Mouse (Mus musculus): Measurements from ENCODE around the gene Cpeb2.

Gene Cpeb2

DNA sequence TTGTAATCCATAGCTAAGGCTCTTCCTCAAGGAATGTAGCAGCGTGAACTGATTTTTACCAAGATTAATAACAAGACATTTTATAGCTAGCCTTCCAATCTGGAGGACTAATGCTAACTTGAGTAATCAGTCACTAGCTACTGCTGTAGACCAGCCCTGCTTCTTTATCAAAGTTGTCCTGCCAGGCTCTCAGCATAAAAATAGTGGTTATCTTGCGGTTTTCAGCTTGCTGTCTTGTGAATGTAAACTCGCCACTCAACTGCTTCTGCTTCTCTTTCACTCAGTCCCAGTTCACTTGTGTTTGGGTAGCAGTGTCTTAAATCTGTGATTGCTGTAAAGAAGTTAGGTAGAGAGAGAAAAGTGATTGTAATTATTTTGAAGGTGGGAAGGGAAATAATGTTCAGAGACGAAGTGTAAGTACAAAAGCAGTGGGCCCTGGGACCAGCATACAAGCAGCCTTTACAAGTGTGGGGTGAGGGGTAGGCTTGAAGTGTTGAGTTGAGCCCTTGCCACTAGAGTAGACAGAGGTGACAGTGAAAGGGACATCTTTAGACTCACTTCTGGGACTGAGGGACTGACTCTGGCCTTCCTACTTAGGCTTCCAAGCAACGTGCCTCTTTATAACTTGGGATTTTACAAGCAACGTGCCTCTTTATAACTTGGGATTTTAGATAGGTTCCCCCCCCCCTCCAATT is 6.3 kb downstream of the Cpeb2 start:
- DNase-seq (ENCODE audit: low spot score in 2 of 2) = no peak

DNA sequence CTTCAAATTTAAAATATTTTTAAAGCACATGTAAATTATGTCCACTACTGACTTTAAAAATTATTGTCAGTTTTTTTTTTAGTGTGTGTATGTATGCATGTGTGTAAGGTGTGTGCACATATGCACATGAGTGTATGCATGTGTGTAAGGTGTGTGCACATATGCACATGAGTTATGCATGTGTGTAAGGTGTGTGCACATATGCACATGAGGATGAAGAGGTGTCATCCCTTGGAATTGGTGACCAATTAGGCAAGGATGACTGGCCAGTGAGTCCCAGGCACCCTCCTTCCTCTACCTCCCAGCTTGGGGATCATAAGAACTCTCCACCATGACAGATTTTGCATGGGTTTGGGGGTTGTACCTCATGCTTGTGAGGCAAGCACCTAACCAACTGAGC is 7.8 kb downstream of the Cpeb2 start:
- DNase-seq (ENCODE audit: low spot score in 2 of 2) = no peak

DNA sequence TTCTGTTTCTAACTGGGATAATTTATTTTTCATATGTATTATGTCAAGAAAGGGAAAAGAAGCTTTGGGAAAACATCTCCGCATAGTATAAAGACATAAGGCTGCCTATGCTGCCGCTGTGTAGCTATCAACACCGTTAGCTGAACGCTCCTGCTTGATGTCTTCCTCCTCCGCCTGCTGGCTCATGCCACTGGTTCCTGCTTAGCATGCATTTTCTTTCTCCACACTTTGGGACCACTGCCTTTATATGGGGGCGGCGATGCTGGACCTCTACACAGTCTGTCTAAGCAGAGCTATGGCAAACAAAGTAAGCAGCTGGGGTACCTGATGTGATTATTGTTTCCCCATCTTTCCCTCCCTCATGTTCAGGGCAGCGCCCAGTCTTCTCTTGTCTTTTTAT is 13.3 kb downstream of the Cpeb2 start:
- DNase-seq (ENCODE audit: low spot score in 2 of 2) = no peak

DNA sequence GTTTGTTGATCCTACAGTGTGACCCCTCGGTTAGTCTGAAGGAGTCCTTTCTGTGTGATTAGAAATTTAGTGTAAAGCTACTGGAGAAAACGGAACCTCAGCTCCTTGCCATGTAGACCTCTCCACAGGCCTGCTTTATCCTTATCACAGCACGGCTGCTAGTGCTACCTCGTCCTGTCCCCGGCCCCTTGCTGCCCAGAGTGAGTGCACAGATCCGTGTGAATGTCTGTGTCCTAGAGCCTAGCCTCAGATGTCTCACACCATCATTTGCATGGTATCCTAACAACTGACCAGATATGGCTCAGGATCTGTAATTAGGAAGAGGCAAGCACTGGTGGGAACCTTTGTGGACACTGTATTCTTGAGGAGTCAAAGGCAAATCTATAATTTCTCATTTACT is 14.0 kb downstream of the Cpeb2 start:
- DNase-seq (ENCODE audit: low spot score in 2 of 2) = no peak

DNA sequence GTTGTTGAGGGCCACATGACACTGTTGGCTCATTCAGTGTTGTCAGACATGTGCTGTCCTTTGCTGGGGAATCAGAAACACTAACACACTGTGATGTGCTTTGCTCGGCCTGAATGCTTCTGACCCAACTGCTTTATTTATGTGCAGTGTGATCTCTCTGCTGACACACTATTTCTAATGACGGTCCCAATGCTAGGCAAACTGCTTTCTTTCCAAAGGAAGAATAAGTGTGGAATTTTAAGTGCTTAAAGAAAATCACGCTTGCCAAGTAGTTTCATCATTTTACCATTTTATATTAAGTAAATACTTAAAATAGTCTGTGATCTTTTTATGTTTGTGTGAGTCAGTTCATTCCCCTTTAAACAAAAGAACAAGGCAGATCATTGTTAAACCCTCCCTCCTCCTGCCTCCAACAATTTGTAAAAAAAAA is 15.0 kb downstream of the Cpeb2 start:
- DNase-seq (ENCODE audit: low spot score in 2 of 2) = no peak

DNA sequence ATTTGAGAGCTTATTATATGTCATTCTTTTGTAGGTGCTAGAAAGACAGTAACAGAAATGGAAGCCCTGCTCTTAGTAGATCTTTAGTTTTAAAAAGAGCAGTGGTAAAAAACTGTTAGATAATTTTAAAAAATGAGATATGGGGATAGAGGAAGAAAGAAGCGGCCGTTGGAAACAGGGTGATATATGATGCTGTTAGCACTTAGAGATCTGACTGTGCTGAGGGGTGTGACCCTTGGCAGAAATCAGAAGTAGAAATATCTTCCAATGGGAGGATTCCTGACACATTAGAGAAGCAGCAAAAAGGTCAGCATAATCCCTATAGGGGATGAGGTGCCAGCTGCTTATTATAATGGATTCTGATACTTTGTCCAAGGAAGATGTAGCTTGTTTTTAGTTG is 24.5 kb downstream of the Cpeb2 start:
- no peak for DNase-seq (ENCODE audit: low spot score in 2 of 2)

DNA sequence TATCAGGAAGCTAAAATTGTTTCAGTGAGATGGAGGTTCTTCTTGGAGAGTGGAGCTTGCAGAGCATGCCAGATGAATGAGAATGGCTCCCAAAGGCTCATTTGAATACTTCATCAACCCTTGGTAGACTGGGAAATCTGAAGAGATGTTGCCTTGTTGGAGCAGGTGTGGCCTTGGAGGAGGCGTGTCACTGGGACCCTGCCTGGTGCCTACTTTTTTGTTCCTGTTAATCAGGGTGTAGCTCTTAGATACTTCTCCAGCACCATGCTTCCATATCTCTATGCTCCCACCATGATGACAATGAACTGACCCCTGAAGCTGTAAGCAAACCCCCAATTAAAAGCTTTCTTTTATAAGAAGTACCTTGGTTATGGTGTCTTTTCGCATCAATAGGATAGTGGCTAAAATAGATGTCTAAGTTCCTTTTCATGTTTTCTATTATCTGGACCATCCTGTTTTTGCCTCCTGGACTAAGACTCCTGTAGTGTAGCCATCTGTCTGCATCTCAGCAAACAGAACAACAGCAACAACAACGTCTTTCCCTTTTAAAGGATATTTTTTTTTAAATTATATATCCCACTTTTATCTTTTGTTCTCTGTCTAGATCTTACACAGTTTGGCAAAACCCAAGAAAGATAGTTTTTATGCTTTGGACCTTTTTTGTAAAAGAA is 25.6 kb downstream of the Cpeb2 start:
- no peak for DNase-seq (ENCODE audit: low spot score in 2 of 2)

DNA sequence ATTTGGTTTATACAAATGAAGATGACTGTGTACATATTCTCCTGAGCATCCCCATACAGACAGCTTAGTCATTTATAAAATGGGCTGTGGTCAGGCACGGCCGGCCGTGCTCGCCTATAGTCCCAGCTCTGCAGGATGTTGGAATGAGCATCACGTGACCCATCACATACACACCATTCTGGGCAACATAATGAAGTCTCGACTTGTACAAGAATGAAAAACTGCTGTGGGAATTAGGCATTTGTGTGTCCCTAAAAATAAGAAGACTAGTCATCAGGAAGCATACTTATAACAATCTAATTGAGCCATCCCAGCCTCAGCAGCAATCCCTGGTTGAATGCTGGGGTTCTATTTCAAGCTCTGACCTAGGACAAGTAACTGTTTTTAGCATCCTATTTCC is 28.8 kb downstream of the Cpeb2 start:
- no peak for DNase-seq (ENCODE audit: low spot score in 2 of 2)

DNA sequence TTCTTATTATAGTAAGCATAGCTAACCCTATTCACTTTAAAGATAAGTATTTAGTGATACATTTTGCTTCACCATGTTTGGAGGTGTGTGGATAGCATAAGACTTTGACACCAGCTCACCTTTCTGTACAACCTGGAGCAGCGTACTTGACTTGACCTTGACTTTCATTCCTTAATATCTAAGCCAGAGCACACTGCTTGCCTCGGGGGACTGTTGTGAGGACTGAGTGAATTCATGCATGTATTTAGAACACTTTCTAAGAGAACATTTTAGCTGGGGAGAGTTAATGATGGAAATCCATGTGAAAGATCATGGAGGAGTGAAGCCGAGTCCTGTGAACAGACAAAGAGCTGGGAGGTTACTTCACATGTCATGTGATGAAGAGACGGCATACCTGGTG is 31.0 kb downstream of the Cpeb2 start:
- no peak for DNase-seq (ENCODE audit: low spot score in 2 of 2)

DNA sequence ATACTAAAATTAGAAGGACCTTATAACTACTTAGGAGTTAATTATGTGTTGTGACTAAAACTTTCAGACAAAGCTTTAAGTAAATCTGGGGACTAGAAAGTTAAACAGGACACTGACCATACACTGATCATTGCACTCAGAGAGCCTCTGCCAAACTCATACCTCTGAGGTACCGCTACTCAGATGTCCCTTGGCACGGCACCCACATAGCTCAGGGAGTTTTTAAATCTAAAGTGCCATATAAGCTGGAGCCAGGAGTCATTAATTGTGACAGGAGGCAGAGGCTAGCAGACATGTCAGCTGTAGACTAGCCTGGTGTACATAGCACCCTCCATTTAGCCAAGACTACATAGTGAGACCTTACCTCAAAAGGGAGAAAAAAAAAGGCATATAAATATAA is 31.7 kb downstream of the Cpeb2 start:
- DNase-seq (ENCODE audit: low spot score in 2 of 2) = no peak

DNA sequence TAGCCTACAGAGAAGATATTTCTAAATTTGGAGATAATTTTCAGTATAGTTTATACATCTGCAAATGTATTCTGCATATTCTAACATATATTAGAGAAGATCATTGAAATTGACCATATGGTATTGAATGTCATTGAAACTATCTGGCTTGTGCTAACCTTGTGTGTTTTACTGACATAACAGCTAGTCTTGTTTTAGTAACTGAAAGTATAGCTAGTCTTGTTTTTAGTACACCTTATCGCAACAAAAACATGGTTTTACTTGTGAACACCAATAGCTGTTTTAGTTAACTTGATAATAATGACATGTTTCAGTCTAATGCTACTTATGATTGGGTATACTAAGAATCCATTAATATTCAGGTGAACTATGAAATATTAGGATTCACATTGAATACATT is 45.0 kb downstream of the Cpeb2 start:
- DNase-seq (ENCODE audit: low spot score in 2 of 2) = no peak

DNA sequence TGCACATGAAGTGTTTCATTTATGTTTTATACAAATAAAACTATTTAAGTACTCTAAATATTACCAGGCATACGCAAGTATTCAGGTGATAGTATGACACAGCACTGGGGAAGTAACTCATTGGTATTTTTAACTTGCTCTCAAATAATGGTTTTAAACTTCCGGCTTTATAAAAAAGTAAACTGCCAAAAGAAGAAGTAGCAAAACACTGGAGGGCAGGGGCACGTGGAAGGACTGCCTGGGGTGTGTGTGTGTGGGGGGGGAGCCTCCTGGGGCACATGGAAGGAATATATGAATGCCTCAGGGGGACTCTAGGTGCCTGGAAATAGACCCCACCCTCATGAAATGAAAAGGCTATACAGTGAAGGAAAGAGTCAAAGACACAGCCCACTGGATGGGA is 46.8 kb downstream of the Cpeb2 start:
- peak in 1 of 2 experiments; percentile 7 for DNase-seq (ENCODE audit: low spot score in 2 of 2)

DNA sequence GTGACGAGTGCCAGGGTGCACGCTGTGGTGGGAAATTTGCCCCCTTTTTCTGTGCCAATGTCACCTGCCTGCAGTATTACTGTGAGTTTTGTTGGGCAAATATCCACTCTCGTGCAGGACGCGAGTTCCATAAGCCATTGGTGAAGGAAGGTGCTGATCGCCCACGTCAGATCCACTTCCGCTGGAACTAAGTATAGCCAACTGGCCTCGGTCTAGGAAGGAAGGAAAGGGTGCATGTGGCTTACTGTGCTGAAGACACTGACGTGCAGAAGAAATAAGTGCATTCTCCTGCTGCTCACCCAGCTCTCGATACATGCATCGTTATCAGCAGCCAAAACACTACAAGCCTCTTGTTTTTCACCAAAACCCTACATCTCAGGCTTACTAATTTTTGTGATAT is 52.8 kb downstream of the Cpeb2 start:
- no peak for DNase-seq (ENCODE audit: low spot score in 2 of 2)

DNA sequence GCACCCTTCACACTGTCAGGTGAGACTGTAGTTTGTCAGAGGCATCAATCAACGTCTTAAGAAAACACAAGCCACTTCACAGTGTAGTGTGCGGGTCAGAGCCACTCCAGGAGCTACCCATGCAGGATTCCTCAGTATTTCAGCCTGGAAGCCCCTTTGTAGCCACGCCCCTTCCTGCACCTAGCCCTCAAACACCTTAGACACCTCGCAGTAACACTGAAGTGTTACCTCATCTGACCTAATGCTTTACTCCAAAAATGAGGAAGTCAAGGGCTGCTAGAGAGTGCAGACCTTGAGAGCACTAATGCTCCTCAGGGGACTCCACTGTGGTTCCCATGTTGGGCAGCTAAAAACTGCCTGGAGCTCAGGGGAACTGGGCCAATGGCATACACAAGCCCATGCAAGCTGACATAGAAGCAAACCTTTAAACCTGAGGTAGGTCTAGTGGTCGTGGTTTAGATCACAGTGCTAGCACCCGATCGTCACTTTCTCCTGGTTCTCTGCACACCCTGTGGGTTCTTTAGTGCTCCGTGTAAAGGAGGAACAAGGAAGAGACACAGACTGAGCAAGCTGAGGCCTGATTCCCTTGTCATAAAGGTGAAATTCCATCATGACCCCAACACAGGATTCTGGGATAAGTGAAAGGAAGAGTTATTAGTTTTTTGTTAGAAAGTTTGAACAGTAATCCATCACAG is 56.9 kb downstream of the Cpeb2 start:
- DNase-seq (ENCODE audit: low spot score in 2 of 2) = peak in 1 of 2 experiments; percentile 4

DNA sequence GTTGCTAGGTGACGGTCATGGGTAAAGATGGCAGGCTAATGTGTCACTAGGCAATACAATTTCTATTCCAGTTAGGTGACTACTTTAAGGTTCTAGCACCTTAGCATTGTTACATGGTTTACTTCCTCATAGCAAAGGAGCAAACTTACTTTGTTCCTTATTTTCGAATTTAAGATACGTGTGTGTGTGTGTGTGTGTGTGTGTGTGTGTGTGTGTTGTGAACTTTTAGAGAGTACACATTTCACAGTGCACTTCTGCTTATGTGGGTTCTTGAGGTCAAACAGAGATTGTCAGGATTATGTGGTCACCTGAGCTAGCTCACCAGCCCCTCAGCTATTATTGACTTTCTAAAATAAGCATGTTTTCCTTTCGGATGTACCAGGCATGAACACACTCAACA is 60.2 kb downstream of the Cpeb2 start:
- DNase-seq (ENCODE audit: low spot score in 2 of 2) = no peak

DNA sequence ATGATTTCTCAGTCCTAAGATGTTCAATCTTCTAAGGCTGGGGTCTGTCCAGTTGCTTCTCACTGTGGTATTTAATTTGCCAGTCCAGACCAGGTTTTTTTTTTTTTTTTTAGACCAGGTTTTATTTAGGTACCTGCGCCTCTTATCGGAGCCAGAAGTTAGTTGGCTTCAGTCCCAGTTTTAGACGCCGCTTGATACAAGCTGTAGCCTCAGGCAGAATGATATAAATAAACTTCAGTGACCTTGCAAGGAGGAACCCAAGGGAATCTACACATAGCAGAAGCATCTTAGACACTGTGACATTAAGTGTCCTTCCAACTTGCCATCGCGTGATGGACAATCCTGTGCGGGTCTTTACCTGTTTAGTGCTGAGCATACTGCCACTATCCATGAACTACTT is 64.5 kb downstream of the Cpeb2 start:
- no peak for DNase-seq (ENCODE audit: low spot score in 2 of 2)

DNA sequence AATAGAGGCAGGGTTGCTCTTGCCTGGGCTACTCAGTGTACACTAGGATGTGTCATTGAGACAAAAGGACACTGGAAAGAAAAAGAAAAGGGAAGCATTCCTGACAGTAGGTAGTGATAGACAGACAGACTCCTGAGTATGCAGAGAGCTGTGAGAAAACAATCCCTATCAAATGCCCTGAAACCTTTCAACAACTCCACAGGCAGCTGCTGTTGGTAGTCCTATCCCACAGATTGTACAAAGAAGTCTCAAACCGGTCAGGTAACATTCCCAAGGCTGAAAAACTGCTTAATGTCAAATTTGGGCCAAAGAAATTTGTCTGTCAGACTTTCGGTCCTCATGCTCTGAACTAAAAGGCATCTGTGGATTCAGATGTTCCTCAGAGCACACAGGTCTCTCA is 66.0 kb downstream of the Cpeb2 start:
- no peak for DNase-seq (ENCODE audit: low spot score in 2 of 2)

DNA sequence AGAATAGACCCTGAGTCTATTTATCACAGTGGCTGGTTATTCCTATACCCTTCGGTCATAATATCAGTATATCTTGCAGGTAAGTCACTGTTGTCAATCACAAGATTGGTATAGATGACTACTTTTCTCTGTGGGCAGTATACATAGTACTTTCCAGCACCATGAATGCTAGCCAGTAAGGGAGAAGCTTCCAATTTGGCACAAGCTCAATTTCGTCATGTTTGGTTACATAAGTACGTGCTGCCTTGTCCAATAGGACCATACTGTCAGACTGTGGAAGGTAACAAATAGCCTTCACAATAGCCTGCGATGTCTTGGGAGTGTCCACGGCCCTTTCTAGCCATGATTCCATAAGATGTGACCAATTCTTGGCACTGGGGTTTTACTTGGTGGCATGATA is 67.1 kb downstream of the Cpeb2 start:
- DNase-seq (ENCODE audit: low spot score in 2 of 2) = no peak

DNA sequence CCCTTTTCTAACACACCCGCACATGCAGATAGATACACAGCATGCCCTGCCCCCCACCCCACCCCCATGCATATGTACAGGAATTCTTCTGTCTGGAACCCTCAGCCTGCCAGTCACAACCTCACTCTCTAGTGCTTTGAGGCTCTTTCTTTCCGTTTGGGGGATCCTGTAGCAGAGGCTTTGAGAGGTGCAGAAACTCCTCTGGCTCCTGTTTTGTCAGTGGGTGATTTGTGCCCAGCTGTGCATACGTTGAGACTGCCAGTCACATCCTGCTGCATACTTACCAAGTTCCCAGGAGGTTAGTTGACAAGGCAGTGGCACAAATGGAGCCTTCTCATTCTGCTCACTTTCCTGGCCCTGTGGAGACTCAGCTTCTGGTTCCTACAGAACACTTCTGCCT is 68.0 kb downstream of the Cpeb2 start:
- DNase-seq (ENCODE audit: low spot score in 2 of 2) = no peak

DNA sequence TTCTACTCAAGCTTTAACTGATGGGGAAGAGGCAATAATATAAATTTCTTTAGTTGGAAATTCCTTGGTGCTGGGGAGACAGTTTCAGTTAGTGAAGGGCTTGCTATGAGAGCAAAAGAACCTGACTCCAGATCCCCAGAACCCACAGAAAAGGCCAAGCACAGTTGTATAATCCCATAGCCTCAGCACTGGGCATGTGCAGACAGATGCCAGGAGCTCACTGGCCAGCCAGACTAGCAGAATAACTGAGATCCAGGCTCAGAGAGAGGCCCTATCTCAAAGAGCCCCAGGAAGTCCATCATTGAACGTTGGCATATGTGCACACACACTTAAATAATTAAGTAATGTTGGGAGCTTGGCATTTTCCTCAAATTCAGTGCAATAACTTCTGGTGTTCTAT is 70.5 kb downstream of the Cpeb2 start:
- no peak for DNase-seq (ENCODE audit: low spot score in 2 of 2)

DNA sequence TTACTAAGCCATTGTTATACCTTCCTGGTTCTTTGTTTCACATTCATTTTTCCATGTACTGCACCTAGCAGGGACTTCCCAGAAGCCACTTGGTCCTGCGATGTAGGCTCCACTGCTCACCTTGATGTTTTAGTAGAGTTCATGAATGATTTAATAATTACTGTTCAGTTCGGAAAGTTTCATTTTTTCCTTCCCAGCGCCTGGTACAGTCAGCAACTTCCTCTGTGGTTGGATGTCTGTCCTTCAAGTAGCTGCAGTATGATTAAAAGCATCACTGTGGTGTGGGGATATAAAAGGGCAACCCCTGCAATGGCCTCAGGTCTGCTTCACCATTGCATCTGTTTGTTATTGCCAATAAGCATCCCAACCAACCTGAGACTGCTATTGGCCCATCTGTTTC is 72.5 kb downstream of the Cpeb2 start:
- DNase-seq (ENCODE audit: low spot score in 2 of 2) = no peak

DNA sequence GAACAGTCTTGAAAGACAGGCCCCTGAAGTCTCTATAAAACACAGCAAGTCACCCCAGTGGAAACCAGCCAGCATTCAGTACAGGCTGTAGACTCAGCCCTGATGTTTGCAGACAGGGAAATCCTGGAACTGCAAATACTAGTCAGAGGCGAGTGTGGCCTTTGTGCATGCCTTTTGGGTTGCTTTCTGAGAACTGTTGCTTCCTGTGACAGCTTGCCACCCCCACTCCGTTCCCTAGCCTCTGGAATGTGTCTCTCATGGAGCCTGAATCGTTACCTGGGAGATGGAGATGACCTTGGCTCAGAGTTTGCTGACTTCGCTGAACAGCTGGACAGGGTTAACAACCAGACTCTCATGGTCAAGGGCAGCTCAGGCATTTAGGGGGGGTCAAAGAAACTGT is 77.0 kb downstream of the Cpeb2 start:
- no peak for DNase-seq (ENCODE audit: low spot score in 2 of 2)

DNA sequence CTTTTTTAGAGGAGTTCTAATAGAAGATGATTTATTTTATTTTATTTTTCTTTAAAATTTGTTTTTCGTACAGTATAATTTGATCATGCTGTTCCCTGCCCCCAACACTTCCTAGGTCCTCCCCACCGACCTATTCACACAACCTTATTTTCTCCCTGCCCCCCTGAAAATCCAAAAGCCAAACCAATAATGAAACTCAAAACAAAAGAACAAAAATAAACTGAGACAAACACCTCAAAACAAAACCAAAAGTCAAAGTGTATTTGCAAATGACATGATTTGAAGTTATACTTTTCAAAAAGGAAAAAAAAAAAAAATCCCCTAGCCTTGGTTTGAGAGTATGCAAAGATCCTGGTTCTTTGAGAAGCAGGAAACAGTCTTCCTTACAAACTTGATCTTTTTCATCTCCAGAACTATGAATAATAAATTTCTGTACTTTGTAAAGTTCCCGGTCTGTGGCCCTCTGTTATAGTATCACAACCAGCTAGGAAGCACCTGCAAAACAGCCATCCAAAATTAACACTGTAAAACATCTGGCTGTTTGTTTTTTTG is 91.4 kb downstream of the Cpeb2 start:
- DNase-seq (ENCODE audit: low spot score in 2 of 2) = no peak

Data from natural killer cell, adult 2 months (primary cell).